Mouse (Mus musculus) kidney, adult 8-10 months (tissue): ENCODE data around the gene Ddn.
"Not testable (repeated sequence)": the region's sequence is repeated elsewhere in the genome, so short reads cannot be mapped to it uniquely, and the experiment has no call there.

Experiments used
- DNase-seq, 2 experiments: peaks; one replicate each; pipeline ENCODE4 v3.0.0; 2022

Ddn gene

GRCm38 (mm10) chr15:98830736-98831683 lies 21.7 kb upstream of the Ddn start, which contains the start of gene Prkag1:
Gene Prkag1 (minus strand): TSS chr15:98831521.
- peak; percentile 95 to 96 for DNase-seq

- DNase-seq = no peak
Observed at GRCm38 (mm10) chr15:98827611-98828011, 18.3 kb upstream of the Ddn start.

GRCm38 (mm10) chr15:98823434-98823833 lies 14.1 kb upstream of the Ddn start:
- DNase-seq = no peak

GRCm38 (mm10) chr15:98822147-98822546 lies 12.9 kb upstream of the Ddn start:
- no peak for DNase-seq

- DNase-seq = no peak
Observed at GRCm38 (mm10) chr15:98821403-98821802, 12.1 kb upstream of the Ddn start.

GRCm38 (mm10) chr15:98820937-98821336 lies 11.6 kb upstream of the Ddn start:
- DNase-seq = no peak

- no peak for DNase-seq
Observed at GRCm38 (mm10) chr15:98818171-98818570, 8.9 kb upstream of the Ddn start.

GRCm38 (mm10) chr15:98812741-98813424 lies 3.6 kb upstream of the Ddn start:
- DNase-seq = no peak

GRCm38 (mm10) chr15:98810212-98810611 lies 922 bp upstream of the Ddn start:
- not testable (repeated sequence) for DNase-seq

GRCm38 (mm10) chr15:98808651-98809134 lies 597 bp downstream of the Ddn start:
- DNase-seq = no peak

- no peak for DNase-seq
Observed at GRCm38 (mm10) chr15:98807895-98808650, 1.2 kb downstream of the Ddn start.

GRCm38 (mm10) chr15:98806809-98807770 lies 2.2 kb downstream of the Ddn start:
- no peak for DNase-seq

- no peak for DNase-seq
Observed at GRCm38 (mm10) chr15:98806071-98806808, 3.0 kb downstream of the Ddn start.

GRCm38 (mm10) chr15:98805324-98806040 lies 3.8 kb downstream of the Ddn start:
- peak in 1 of 2 experiments; percentile 64 for DNase-seq

GRCm38 (mm10) chr15:98804054-98804453 lies 5.2 kb downstream of the Ddn start:
- DNase-seq = peak; percentile 69 to 90

- peak; percentile 45 to 51 for DNase-seq
Observed at GRCm38 (mm10) chr15:98802926-98803325, 6.4 kb downstream of the Ddn start.

GRCm38 (mm10) chr15:98799396-98799795 lies 9.9 kb downstream of the Ddn start:
- peak; percentile 60 to 87 for DNase-seq

GRCm38 (mm10) chr15:98798903-98799302 lies 10.4 kb downstream of the Ddn start:
- DNase-seq = no peak

- DNase-seq = no peak
Observed at GRCm38 (mm10) chr15:98797835-98798492, 11.3 kb downstream of the Ddn start.
